ENCODE assay signal across 8 mouse cellular contexts in genomic region chr9:63909618-63910017, GRCm38 (mm10).
DNase-seq lines count a peak whose midpoint lies in the region; ATAC-seq lines count a peak whose summit lies in the region.

No protein-coding gene starts in this region.

- no peaks in the 10 kb centered on the region for H3K4me1 ChIP-seq in midbrain, embryonic 11.5 days (ENCODE audit: control insufficient read depth, insufficient read depth, low read length)
- peaks cover 5% of the 10 kb centered on the region; the same call in 1 of the 2 replicates for H3K4me1 ChIP-seq in midbrain, embryonic 15.5 days
- peaks cover 9% of the 10 kb centered on the region for H3K4me1 ChIP-seq in limb, embryonic 13.5 days

- H3K9me3 ChIP-seq in midbrain, embryonic 11.5 days (ENCODE audit: control insufficient read depth, low read length): no peaks in the 10 kb centered on the region
- no peaks in the 10 kb centered on the region for H3K9me3 ChIP-seq in midbrain, embryonic 15.5 days
- H3K9me3 ChIP-seq in limb, embryonic 13.5 days: no peaks in the 10 kb centered on the region

- H3K27ac ChIP-seq in midbrain, embryonic 11.5 days (ENCODE audit: low read depth, low read length): no peak overlapping the region
- H3K27ac ChIP-seq in midbrain, embryonic 15.5 days: no peak overlapping the region
- no peak overlapping the region for H3K27ac ChIP-seq in limb, embryonic 13.5 days

- no peaks in the 10 kb centered on the region for H3K36me3 ChIP-seq in midbrain, embryonic 11.5 days (ENCODE audit: control insufficient read depth, insufficient read depth, low read length)
- no peaks in the 10 kb centered on the region for H3K36me3 ChIP-seq in midbrain, embryonic 15.5 days (replicated peaks)
- H3K36me3 ChIP-seq in limb, embryonic 13.5 days: no peaks in the 10 kb centered on the region

- DNase-seq in midbrain, embryonic 11.5 days (ENCODE audit: low spot score, missing footprints): peak; percentile 97
- peak; percentile 22 for DNase-seq in cerebellum, adult 9-11 months
- peak; percentile 45 to 70 for DNase-seq in gastrocnemius, adult 8-10 months (ENCODE audit: low spot score in 2 of 2)
- peak; percentile 77 for DNase-seq in kidney, adult 9 months
- peak; percentile 38 for DNase-seq in retina, adult 2 months (ENCODE audit: low read depth, low spot score)
- peak; percentile 48 to 76 for DNase-seq in thymus, postnatal 10 days (ENCODE audit: low spot score in 2 of 2)

- no peaks in the 10 kb centered on the region for H3K27me3 ChIP-seq in midbrain, embryonic 11.5 days (ENCODE audit: control insufficient read depth, insufficient read depth, low read length)
- H3K27me3 ChIP-seq in midbrain, embryonic 15.5 days (replicated peaks): no peaks in the 10 kb centered on the region
- H3K27me3 ChIP-seq in limb, embryonic 13.5 days: no peaks in the 10 kb centered on the region

- H3K4me2 ChIP-seq in midbrain, embryonic 11.5 days: no peak overlapping the region
- H3K4me2 ChIP-seq in midbrain, embryonic 15.5 days: no peak overlapping the region
- H3K4me2 ChIP-seq in limb, embryonic 13.5 days (replicated peaks): no peak overlapping the region

- H3K4me3 ChIP-seq in midbrain, embryonic 11.5 days (ENCODE audit: low read depth, low read length): no peak overlapping the region
- H3K4me3 ChIP-seq in midbrain, embryonic 15.5 days: no peak overlapping the region
- H3K4me3 ChIP-seq in limb, embryonic 13.5 days: no peak overlapping the region

- no peak overlapping the region for H3K9ac ChIP-seq in midbrain, embryonic 11.5 days (ENCODE audit: low read length)
- H3K9ac ChIP-seq in midbrain, embryonic 15.5 days: no peak overlapping the region
- H3K9ac ChIP-seq in limb, embryonic 13.5 days: no peak overlapping the region

- 19% methylated on average over 5 of the region's 5 CpGs for WGBS in midbrain, embryonic 11.5 days
- WGBS in midbrain, embryonic 15.5 days: 19% methylated on average over 5 of the region's 5 CpGs
- WGBS in limb, embryonic 13.5 days: 13% methylated on average over 5 of the region's 5 CpGs

- no peak for ATAC-seq in midbrain, embryonic 11.5 days (ENCODE audit: low FRiP score)
- ATAC-seq in midbrain, embryonic 15.5 days (replicated peaks): no peak
- ATAC-seq in limb, embryonic 13.5 days (ENCODE audit: low FRiP score, low read depth): peak; percentile 72; the same call in 1 of the 2 replicates

Comparison
In these comparisons a context has a peak if more than half of its experiments do, and no peak if none do; other contexts are left out.
1. DNase-seq: peak in every context shown above with its lines; median percentile 97 in midbrain, embryonic 11.5 days; 77 in kidney, adult 9 months; 62 in thymus, postnatal 10 days; 58 in gastrocnemius, adult 8-10 months; 38 in retina, adult 2 months; 22 in cerebellum, adult 9-11 months.